Mouse (Mus musculus) neural tube, embryonic 15.5 days (tissue): Measurements from ENCODE around the gene Meox2. TPM values are rescaled to one million over a fixed set of nuclear protein-coding genes. Genes with fewer than 3 reads are reported as not detected.
"Not testable (repeated sequence)": the region's sequence is repeated elsewhere in the genome, so short reads cannot be mapped to it uniquely, and the experiment has no call there.

ENCODE experiments used
- ATAC-seq: fragments of 200-750 bp; cut with Nextera tagmentation; 2 replicates; pipeline ENCODE4 v1.8.0; 2017; ENCODE audit warnings: mild to moderate bottlenecking, moderate TSS enrichment, moderate library complexity; ENCODE audit not compliant: low FRiP score
- H3K27ac ChIP-seq: fragments of 300-500 bp; sonication (generic); replicated peaks from 2 replicates; pipeline ENCODE4 v1.5.1; 2015; ENCODE audit warnings: mild to moderate bottlenecking, inconsistent platforms
- H3K27me3 ChIP-seq: fragments of 300-500 bp; sonication (generic); replicated peaks from 2 replicates; pipeline ENCODE4 v1.6.1; 2015; ENCODE audit warnings: inconsistent platforms
- H3K36me3 ChIP-seq: fragments of 300-500 bp; sonication (generic); 2 replicates; pipeline ENCODE4 v1.6.1; 2015; ENCODE audit warnings: inconsistent platforms
- H3K4me1 ChIP-seq: fragments of 300-500 bp; sonication (generic); 2 replicates; pipeline ENCODE4 v1.6.1; 2015; ENCODE audit warnings: inconsistent platforms
- H3K4me2 ChIP-seq: fragments of 300-500 bp; sonication (generic); 2 replicates; pipeline ENCODE4 v1.6.1; 2015; ENCODE audit warnings: inconsistent platforms, mild to moderate bottlenecking, moderate library complexity
- H3K4me3 ChIP-seq: fragments of 300-500 bp; sonication (generic); replicated peaks from 2 replicates; pipeline ENCODE4 v1.5.1; 2015; ENCODE audit warnings: mild to moderate bottlenecking, inconsistent platforms
- H3K9ac ChIP-seq: fragments of 300-500 bp; sonication (generic); replicated peaks from 2 replicates; pipeline ENCODE4 v1.6.1; 2015; ENCODE audit warnings: mild to moderate bottlenecking, inconsistent platforms
- H3K9me3 ChIP-seq: fragments of 300-500 bp; sonication (generic); replicated peaks from 2 replicates; pipeline ENCODE4 v1.6.1; 2016; ENCODE audit warnings: inconsistent platforms
- whole genome bisulfite sequencing: fragments of 180-500 bp; shearing (Covaris S2); methylation state at CpG from one replicate; pipeline ENCODE4 v1.1.7; 2015; ENCODE audit warnings: mixed read lengths; 5-methylcytosine and 5-hydroxymethylcytosine counted together
- polyA plus RNA-seq: library from polyadenylated mRNA; unstranded; fragments of >200 nt; fragmentation: Nextera tagmentation; extraction: Ambion mirVana; gene quantifications from 2 replicates; pipeline ENCODE4 v1.2.1, GENCODE M21; 2015

Meox2 gene
- polyA plus RNA-seq: 1.7 and 2.5 TPM in 2 replicates

GRCm38 (mm10) chr12:37108390-37108738 lies at the start of gene Meox2:
Meox2 (plus strand) TSS chr12:37108540.
- no peaks in the 10 kb centered on the region for H3K9me3 ChIP-seq
- peak within 1 kb of the TSS; percentile 37; the same call in 1 of the 2 replicates for H3K9ac ChIP-seq
- H3K4me3 ChIP-seq: peak within 1 kb of the TSS; percentile 45
- no peak within 1 kb of the TSS for H3K27ac ChIP-seq
- under 1% methylated on average over 12 of the region's 12 CpGs for WGBS
- H3K27me3 ChIP-seq: peaks cover 51% of the 10 kb centered on the region
- peak within 1 kb of the TSS; percentile 84 for H3K4me2 ChIP-seq
- no peaks in the 10 kb centered on the region for H3K36me3 ChIP-seq
- peaks cover 18% of the 10 kb centered on the region for H3K4me1 ChIP-seq
- 0 out of 2 replicates have a peak, but pooled peaks have one; percentile 63 for ATAC-seq

- Histone ChIP-seq H3K27ac (no peak overlapping the region), H3K9me3 (no peaks in the 10 kb centered on the region), H3K4me2 (no peak overlapping the region), H3K36me3 (no peaks in the 10 kb centered on the region), H3K9ac (no peak overlapping the region), H3K4me1 (no peaks in the 10 kb centered on the region), H3K4me3 (no peak overlapping the region), H3K27me3 (no peaks in the 10 kb centered on the region)
- WGBS: 33% methylated on average over 3 of the region's 3 CpGs
- ATAC-seq: no peak
Measured at GRCm38 (mm10) chr12:37072636-37073035, 35.7 kb upstream of the Meox2 start.

GRCm38 (mm10) chr12:37077308-37077707 lies 31.0 kb upstream of the Meox2 start:
- H3K9ac ChIP-seq: no peak overlapping the region
- 74% methylated on average over 1 of the region's 1 CpGs for WGBS
- ATAC-seq: no peak
- H3K4me1 ChIP-seq: no peaks in the 10 kb centered on the region
- H3K4me3 ChIP-seq: no peak overlapping the region
- no peaks in the 10 kb centered on the region for H3K36me3 ChIP-seq
- H3K27me3 ChIP-seq: no peaks in the 10 kb centered on the region
- H3K27ac ChIP-seq: no peak overlapping the region
- H3K4me2 ChIP-seq: no peak overlapping the region
- no peaks in the 10 kb centered on the region for H3K9me3 ChIP-seq

DNA sequence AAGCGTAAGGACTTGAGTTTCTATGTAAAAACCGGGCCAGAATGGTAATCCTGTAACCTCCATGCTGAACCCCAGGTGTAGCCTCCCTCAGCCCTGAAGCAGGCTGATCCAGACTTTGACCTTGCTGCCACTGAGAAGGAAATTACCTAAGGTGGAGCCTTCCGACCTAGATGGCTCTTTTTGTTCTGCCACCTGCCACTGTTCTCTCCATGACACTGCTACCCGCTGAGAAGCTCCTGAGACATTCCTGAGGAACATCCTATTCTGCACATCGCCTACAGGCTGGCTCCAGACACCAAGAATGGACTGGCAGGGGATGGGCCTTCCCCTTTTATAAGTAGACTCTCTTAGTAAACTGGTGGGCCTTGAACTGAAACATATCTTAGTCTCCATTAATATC lies 28.3 kb upstream of the Meox2 start:
- 62% methylated on average over 5 of the region's 5 CpGs for WGBS
- not testable (repeated sequence) for ATAC-seq, H3K27ac ChIP-seq, H3K9me3 ChIP-seq, H3K27me3 ChIP-seq, H3K4me1 ChIP-seq, H3K36me3 ChIP-seq, H3K9ac ChIP-seq, H3K4me2 ChIP-seq, H3K4me3 ChIP-seq

- no peak overlapping the region for H3K27ac ChIP-seq
- peaks cover 51% of the 10 kb centered on the region for H3K27me3 ChIP-seq
- H3K4me1 ChIP-seq: peaks cover 18% of the 10 kb centered on the region
- no peak overlapping the region for H3K9ac ChIP-seq
- H3K36me3 ChIP-seq: no peaks in the 10 kb centered on the region
- WGBS: 49% methylated on average over 8 of the region's 8 CpGs
- H3K4me3 ChIP-seq: no peak overlapping the region
- H3K9me3 ChIP-seq: no peaks in the 10 kb centered on the region
- no peak for ATAC-seq
- no peak overlapping the region for H3K4me2 ChIP-seq
Measured at GRCm38 (mm10) chr12:37106541-37106940, 1.8 kb upstream of the Meox2 start.

DNA sequence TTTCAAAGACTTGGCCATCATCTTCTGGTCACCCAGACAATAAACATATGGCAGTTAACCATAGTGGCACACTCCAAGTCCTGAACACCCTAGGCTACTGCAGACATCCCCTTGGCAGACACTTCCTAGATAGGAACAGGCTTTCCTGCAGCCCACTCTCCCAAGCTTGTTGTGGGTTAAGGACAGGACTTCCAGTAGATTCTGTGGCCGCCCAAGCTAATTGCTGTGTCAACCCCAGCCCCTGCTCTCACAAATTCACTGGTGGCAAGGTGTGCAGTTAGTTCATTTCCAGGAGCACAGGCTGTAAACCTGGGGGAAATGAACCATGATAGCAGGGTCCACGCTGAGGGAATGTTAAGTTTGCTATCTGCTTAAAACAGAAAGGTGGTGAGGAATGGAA lies 1.2 kb upstream of the Meox2 start:
- WGBS: 51% methylated on average over 2 of the region's 2 CpGs
- Histone ChIP-seq H3K27me3 (peaks cover 51% of the 10 kb centered on the region), H3K9me3 (no peaks in the 10 kb centered on the region), H3K9ac (no peak overlapping the region), H3K36me3 (no peaks in the 10 kb centered on the region), H3K27ac (no peak overlapping the region), H3K4me1 (peaks cover 18% of the 10 kb centered on the region), H3K4me3 (no peak overlapping the region), H3K4me2 (no peak overlapping the region)
- ATAC-seq: no peak

- peaks cover 18% of the 10 kb centered on the region for H3K4me1 ChIP-seq
- peak overlapping the region; percentile 84 for H3K4me2 ChIP-seq
- 19% methylated on average over 20 of the region's 20 CpGs for WGBS
- no peak overlapping the region for H3K27ac ChIP-seq
- H3K27me3 ChIP-seq: peaks cover 51% of the 10 kb centered on the region
- peak overlapping the region; percentile 45 for H3K4me3 ChIP-seq
- 0 out of 2 replicates have a peak, but pooled peaks have one; percentile 14 for ATAC-seq
- H3K36me3 ChIP-seq: no peaks in the 10 kb centered on the region
- no peaks in the 10 kb centered on the region for H3K9me3 ChIP-seq
- H3K9ac ChIP-seq: no peak overlapping the region
Measured at GRCm38 (mm10) chr12:37107713-37108389, 489 bp upstream of the Meox2 start.

DNA sequence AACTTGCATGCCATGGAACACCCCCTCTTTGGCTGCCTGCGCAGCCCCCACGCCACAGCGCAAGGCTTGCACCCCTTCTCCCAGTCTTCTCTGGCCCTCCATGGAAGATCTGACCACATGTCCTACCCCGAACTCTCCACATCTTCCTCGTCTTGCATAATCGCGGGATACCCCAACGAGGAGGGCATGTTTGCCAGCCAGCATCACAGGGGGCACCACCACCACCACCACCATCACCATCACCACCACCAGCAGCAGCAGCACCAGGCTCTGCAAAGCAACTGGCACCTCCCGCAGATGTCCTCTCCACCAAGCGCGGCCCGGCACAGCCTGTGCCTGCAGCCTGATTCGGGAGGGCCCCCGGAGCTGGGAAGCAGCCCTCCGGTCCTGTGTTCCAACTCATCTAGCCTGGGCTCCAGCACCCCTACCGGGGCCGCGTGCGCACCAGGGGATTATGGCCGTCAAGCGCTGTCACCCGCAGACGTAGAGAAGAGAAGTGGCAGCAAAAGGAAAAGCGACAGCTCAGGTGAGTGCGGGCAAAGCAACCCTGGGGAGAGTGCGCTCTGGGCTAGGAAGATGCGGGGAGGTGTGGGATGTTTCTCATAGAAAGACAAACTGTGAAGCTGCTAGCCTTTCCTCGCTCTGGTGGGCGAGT lies 606 bp downstream of the Meox2 start:
- peaks cover 51% of the 10 kb centered on the region for H3K27me3 ChIP-seq
- H3K9ac ChIP-seq: peak overlapping the region; percentile 37; the same call in 1 of the 2 replicates
- ATAC-seq: peak; percentile 70; the same call in 1 of the 2 replicates
- WGBS: under 1% methylated on average over 29 of the region's 29 CpGs
- H3K4me3 ChIP-seq: peak overlapping the region; percentile 45
- H3K36me3 ChIP-seq: no peaks in the 10 kb centered on the region
- H3K4me2 ChIP-seq: peak overlapping the region; percentile 84
- peaks cover 18% of the 10 kb centered on the region for H3K4me1 ChIP-seq
- no peaks in the 10 kb centered on the region for H3K9me3 ChIP-seq
- no peak overlapping the region for H3K27ac ChIP-seq

DNA sequence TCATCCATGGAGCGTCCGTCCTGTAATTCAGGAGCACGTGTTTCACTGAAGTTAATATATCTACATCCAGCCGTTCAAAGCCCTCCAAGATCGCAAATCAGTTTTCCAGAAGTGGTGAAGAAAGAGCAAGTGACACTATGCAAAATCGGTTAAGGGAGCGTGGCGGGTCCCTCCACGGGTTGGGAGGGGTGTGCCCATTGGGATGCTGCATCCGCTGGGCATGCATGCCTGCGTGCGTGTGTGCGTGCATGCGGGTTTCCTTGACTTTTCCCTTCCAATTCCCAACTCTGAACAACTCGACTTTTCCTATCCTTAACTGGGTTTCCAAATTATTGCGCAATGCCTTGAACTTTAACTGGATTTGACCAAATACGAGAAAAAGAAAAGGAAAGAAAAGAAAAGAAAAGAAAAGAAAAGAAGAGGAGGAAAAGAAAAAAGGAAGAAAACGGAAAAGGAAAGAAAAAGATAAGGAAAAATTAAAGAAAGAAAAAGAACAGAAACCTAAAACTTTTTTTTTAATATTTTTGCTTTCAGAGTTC lies 1.2 kb downstream of the Meox2 start:
- H3K9me3 ChIP-seq: no peaks in the 10 kb centered on the region
- H3K27ac ChIP-seq: no peak overlapping the region
- H3K36me3 ChIP-seq: no peaks in the 10 kb centered on the region
- peak overlapping the region; percentile 45 for H3K4me3 ChIP-seq
- no peak overlapping the region for H3K9ac ChIP-seq
- 5% methylated on average over 18 of the region's 18 CpGs for WGBS
- peaks cover 54% of the 10 kb centered on the region for H3K27me3 ChIP-seq
- peak; percentile 70; the same call in 1 of the 2 replicates for ATAC-seq
- H3K4me2 ChIP-seq: peak overlapping the region; percentile 84
- peaks cover 18% of the 10 kb centered on the region for H3K4me1 ChIP-seq

DNA sequence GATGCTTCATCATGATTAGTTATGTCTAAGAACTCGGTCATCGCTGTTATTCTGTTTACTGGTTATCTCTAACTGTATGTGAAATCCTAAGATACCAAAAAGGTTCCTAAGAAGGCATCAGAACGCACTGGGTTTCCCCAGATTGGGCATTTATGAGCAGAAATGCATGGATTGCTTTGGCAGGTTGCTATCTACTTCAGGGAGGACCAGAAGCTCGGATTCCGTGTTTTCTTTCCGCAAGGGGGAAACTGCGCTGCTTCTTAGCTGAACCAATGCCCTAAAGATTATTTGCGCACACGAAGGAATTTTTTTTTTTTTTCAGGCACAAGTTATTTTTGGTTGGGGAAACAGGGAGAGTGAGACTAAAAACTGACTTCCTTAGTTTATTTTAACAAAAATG lies 2.6 kb downstream of the Meox2 start:
- ATAC-seq: no peak
- Histone ChIP-seq H3K36me3 (no peaks in the 10 kb centered on the region), H3K9me3 (no peaks in the 10 kb centered on the region), H3K4me3 (no peak overlapping the region), H3K27ac (no peak overlapping the region), H3K27me3 (peaks cover 54% of the 10 kb centered on the region), H3K4me2 (no peak overlapping the region), H3K4me1 (peaks cover 18% of the 10 kb centered on the region), H3K9ac (no peak overlapping the region)
- 65% methylated on average over 9 of the region's 9 CpGs for WGBS

DNA sequence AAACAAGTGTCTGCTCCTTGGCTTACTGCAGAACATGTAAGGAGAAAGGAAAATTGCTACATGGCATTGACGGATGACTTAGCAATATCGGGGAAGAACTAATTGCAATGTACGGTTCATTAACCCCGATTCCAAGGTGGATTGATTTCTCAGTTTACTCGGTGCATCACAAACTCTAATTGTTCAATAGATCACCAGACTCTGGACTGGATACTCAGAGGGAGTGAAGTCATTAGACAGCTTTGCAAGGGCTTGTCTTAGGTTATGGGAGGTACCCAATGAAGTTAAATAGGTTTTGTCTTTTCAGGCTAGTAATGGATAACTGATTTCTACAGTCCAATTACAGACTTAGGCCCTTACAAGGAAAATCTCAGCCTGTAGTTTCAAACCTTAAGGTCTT lies 10.9 kb downstream of the Meox2 start:
- H3K36me3 ChIP-seq: no peaks in the 10 kb centered on the region
- H3K27ac ChIP-seq: no peak overlapping the region
- no peak overlapping the region for H3K9ac ChIP-seq
- no peak overlapping the region for H3K4me2 ChIP-seq
- WGBS: 59% methylated on average over 5 of the region's 5 CpGs
- no peaks in the 10 kb centered on the region for H3K9me3 ChIP-seq
- H3K4me1 ChIP-seq: no peaks in the 10 kb centered on the region
- H3K27me3 ChIP-seq: peaks cover 6% of the 10 kb centered on the region
- H3K4me3 ChIP-seq: no peak overlapping the region
- no peak for ATAC-seq

GRCm38 (mm10) chr12:37123763-37124162 lies 15.4 kb downstream of the Meox2 start:
- Histone ChIP-seq H3K27ac (no peak overlapping the region), H3K27me3 (no peaks in the 10 kb centered on the region), H3K9me3 (no peaks in the 10 kb centered on the region), H3K9ac (no peak overlapping the region), H3K4me1 (no peaks in the 10 kb centered on the region), H3K4me2 (no peak overlapping the region), H3K36me3 (no peaks in the 10 kb centered on the region), H3K4me3 (no peak overlapping the region)
- WGBS: 88% methylated on average over 2 of the region's 2 CpGs
- ATAC-seq: no peak
